Mouse (Mus musculus): ENCODE measurements at regions not wholly inside any gene's neighbourhood (a gene's known extent, or its start where the extent isn't known, plus 50 kb on each side); places are given as distances from the start of the nearest gene placed in this dataset.

DNA sequence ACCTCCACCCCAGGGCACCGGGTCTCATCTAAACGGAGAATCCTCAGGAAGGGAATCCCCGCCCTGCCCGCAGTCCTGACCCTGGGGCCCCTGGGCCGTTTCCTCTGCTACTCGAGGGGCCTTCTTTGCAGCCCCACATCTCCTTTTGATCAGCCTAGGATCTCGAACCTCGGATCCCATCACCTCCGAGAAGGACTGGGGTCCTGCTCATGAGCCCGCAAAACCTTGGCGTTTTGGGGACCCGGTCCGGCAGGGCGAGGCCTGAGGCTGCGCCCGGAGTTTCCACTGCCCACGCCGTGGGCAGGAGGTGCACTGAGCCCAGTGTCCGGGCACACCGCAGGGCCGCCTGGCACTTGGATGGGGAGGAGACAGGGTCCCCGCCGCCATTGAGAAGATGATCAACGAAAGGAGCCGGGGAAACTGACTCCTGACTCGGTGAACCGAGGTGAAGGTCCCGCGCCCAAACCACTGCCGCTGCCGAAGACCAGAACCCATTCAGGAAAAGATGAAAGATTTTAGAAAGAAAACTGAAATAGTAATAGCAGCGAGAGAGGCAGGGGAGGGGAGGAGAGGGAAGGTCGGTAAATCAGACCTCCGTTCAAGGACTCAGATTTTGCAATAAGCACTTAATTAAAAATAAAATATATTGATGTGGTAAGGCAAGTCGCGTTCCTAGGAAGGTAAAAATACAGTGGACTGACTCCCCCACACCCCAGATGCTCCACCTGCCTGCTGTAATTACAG, 399.0 kb upstream of the Smim15 start:
- TF ChIP-seq CTCF (IDR thresholded peaks at IDR 0.05; ENCODE audit: borderline replicate concordance, insufficient read depth, low read depth, low read length): no peak
- no peak for TF ChIP-seq POLR2A (IDR thresholded peaks at IDR 0.05; ENCODE audit: borderline replicate concordance, insufficient read depth, low read length)

Data from cerebellum, adult 2 months (tissue).